ENCODE assay signal across 25 mouse cellular contexts in genomic region chr15:84186196-84186595, GRCm38 (mm10). TPM values are rescaled to one million over a fixed set of nuclear protein-coding genes. Genes with fewer than 3 reads are reported as not detected.
DNase-seq lines count a peak whose midpoint lies in the region; ATAC-seq and TF ChIP-seq lines count a peak whose summit lies in the region.
"Had no signal": no experiment of that assay in that cellular context is flagged by ENCODE, and none has a peak within 500 bp of the region (broad histone marks: within the 10 kb centered on the region; RNA-seq: fewer than 3 reads in every experiment).

No protein-coding gene starts in this region.

- H3K4me3 ChIP-seq in E14TG2a.4 (replicated peaks; ENCODE audit: low read length) = peak overlapping the region; percentile 50
- H3K4me3 ChIP-seq in lung, postnatal 0 days (ENCODE audit: low read depth, low read length) = no peak overlapping the region
- H3K4me3 ChIP-seq: embryonic facial prominence, embryonic 10.5 days; embryonic facial prominence, embryonic 12.5 days; forebrain, embryonic 13.5 days; forebrain, embryonic 15.5 days had no signal

- no peak overlapping the region for H3K4me2 ChIP-seq in lung, postnatal 0 days (replicated peaks; ENCODE audit: low read depth, low read length)
- H3K4me2 ChIP-seq: embryonic facial prominence, embryonic 12.5 days; forebrain, embryonic 13.5 days; forebrain, embryonic 15.5 days had no signal

- WGBS in lung, postnatal 0 days = 54% methylated on average over 4 of the region's 4 CpGs

- no peak overlapping the region for H3K9ac ChIP-seq in lung, postnatal 0 days (replicated peaks; ENCODE audit: low read depth)
- H3K9ac ChIP-seq: embryonic facial prominence, embryonic 12.5 days; forebrain, embryonic 13.5 days; forebrain, embryonic 15.5 days had no signal

- TF ChIP-seq EP300 in lung, postnatal 0 days (IDR thresholded peaks at IDR 0.05) = no peak

- peak; percentile 68 for DNase-seq in ES-CJ7 (ENCODE audit: low read depth, low spot score)
- peak; percentile 93 for DNase-seq in R1 (ENCODE audit: low read depth, low spot score)
- DNase-seq in yolk sac, embryonic 10.5 days (ENCODE audit: low spot score) = peak; percentile 57
- DNase-seq in thymus, postnatal 4 days = no peak
- no peak for DNase-seq in lung, postnatal 0 days (ENCODE audit: low spot score)
- DNase-seq: adrenal gland, adult 8-10 months; adrenal gland, postnatal 14 days; adrenal gland, postnatal 36 days; B cell, adult 2 months; cerebellum, adult 11-12 months; cerebellum, adult 2 months; cerebellum, adult 9-10 months; cerebellum, postnatal 10 days; cerebellum, postnatal 25 days had no signal

- no peak overlapping the region for H3K27ac ChIP-seq in lung, postnatal 0 days (ENCODE audit: low read length)
- H3K27ac ChIP-seq: embryonic facial prominence, embryonic 10.5 days; embryonic facial prominence, embryonic 12.5 days; forebrain, embryonic 13.5 days; forebrain, embryonic 15.5 days had no signal

- H3K36me3 ChIP-seq in E14TG2a.4 (ENCODE audit: insufficient read depth, low read length) = peaks cover 6% of the 10 kb centered on the region
- H3K36me3 ChIP-seq in lung, postnatal 0 days (ENCODE audit: insufficient read depth, low read length) = no peaks in the 10 kb centered on the region
- H3K36me3 ChIP-seq: embryonic facial prominence, embryonic 10.5 days; embryonic facial prominence, embryonic 12.5 days; forebrain, embryonic 15.5 days had no signal

- 0 out of 2 replicates have a peak, but pooled peaks have one; percentile 2 for TF ChIP-seq CTCF in E14TG2a.4 (conservative IDR thresholded peaks at IDR 0.05; ENCODE audit: low read length)
- TF ChIP-seq CTCF in lung, postnatal 0 days (IDR thresholded peaks at IDR 0.05) = no peak

- no peaks in the 10 kb centered on the region for H3K9me3 ChIP-seq in E14TG2a.4 (ENCODE audit: low read length)
- H3K9me3 ChIP-seq in lung, postnatal 0 days (ENCODE audit: low read length) = no peaks in the 10 kb centered on the region
- H3K9me3 ChIP-seq: embryonic facial prominence, embryonic 10.5 days; embryonic facial prominence, embryonic 12.5 days; forebrain, embryonic 13.5 days; forebrain, embryonic 15.5 days; G1E had no signal

- peaks cover 5% of the 10 kb centered on the region; the same call in 1 of the 2 replicates for H3K27me3 ChIP-seq in E14TG2a.4 (ENCODE audit: insufficient read depth, low read length)
- no peaks in the 10 kb centered on the region for H3K27me3 ChIP-seq in lung, postnatal 0 days (replicated peaks; ENCODE audit: insufficient read depth, low read length)
- H3K27me3 ChIP-seq: CH12.LX; embryonic facial prominence, embryonic 12.5 days; forebrain, embryonic 15.5 days had no signal

- H3K4me1 ChIP-seq in E14TG2a.4 (replicated peaks; ENCODE audit: low read depth, low read length) = peaks cover 96% of the 10 kb centered on the region
- no peaks in the 10 kb centered on the region for H3K4me1 ChIP-seq in lung, postnatal 0 days (ENCODE audit: insufficient read depth, low read depth, low read length)

- ATAC-seq in lung, postnatal 0 days = no peak
- ATAC-seq in frontal cortex, adult (ENCODE audit: low TSS enrichment) = no peak
- ATAC-seq: activated CD4-positive, CD25-positive, alpha-beta regulatory T cell, adult 4 months; CD4-positive, CD25-positive, alpha-beta regulatory T cell, adult 4 months; forebrain, embryonic 13.5 days; forebrain, embryonic 15.5 days; Patski had no signal

RNA-seq across cellular contexts. Expression of gene Samm50, which starts 5.8 kb away (rescaled TPM):
- 59.9 and 63.5 TPM in 2 replicates for polyA plus RNA-seq in lung, postnatal 0 days (2015; fragmentation: Nextera tagmentation; extraction: Ambion mirVana)

RNA-seq across cellular contexts. Expression of gene Pnpla3, which starts 18.6 kb away (rescaled TPM):
- 0.27 and 0.49 TPM in 2 replicates for polyA plus RNA-seq in lung, postnatal 0 days (2015; fragmentation: Nextera tagmentation; extraction: Ambion mirVana)
- polyA plus RNA-seq: activated CD4-positive, CD25-positive, alpha-beta regulatory T cell, adult 4 months; G1E had no signal

RNA-seq across cellular contexts. Expression of gene Parvb, which starts 45.6 kb away (rescaled TPM):
- 7.9 and 8.5 TPM in 2 replicates for polyA plus RNA-seq in lung, postnatal 0 days (2015; fragmentation: Nextera tagmentation; extraction: Ambion mirVana)

Comparison
In these comparisons a context has a peak if more than half of its experiments do, and no peak if none do; other contexts are left out.
1. DNase-seq: peak in ES-CJ7 (single experiment), R1 (single experiment) and yolk sac, embryonic 10.5 days (single experiment); none in thymus, postnatal 4 days (single experiment) and lung, postnatal 0 days (single experiment).